Mouse (Mus musculus) embryo, embryonic 10 days (tissue): ENCODE data around the gene Sprr2f.
A peak's percentile ranks its signal among the peaks of the same experiment; 100 is the strongest.

ENCODE experiments used
- DNase-seq: peaks from one replicate; pipeline ENCODE4 v3.0.0-alpha.2; 2015; ENCODE audit warnings: low spot score

The Sprr2f gene

DNA sequence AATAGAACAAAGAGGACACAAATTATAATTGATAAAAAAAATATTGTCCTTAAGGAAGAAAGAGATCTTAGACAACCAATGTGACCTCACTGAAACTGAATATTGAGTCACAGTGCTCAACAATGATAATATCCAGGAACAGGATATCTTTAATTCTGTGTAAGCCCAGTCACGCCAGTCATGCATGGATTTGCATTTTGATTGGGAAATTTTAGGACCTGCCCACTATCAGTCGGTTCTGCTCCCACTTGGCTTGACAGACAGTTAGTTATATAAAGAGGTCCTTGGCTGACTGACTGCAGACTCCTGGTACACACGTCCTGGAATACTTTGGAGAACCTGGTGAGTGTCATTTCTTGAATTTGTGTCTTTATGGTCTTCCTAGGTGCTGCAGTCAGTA lies at the start of gene Sprr2f:
TSS of gene Sprr2f (plus strand) at position 301 of the 400 bp plus-strand sequence.
- no peak for DNase-seq

DNA sequence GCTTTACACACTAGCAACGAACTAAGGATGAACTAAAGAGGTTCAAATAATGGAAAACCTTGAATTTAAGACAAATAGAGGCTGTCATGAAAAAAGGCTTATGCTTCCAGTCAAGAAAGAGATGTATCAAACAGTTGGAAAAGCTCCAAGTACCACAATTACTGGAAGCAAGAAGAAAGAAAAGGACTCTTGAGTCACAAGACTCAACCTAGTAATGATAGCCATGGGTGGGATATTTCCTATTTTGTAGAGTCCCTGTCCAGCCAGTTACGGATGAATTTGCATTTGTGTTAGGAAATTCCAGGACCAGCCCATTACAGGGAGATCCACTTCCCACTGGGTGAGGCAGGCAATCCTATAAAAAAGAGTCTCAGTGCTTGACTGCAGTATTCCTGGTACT lies 48.7 kb upstream of the Sprr2f start, which contains the start of gene Sprr2b:
TSS of gene Sprr2b (plus strand) at position 301 of the 400 bp plus-strand sequence.
- no peak for DNase-seq

DNA sequence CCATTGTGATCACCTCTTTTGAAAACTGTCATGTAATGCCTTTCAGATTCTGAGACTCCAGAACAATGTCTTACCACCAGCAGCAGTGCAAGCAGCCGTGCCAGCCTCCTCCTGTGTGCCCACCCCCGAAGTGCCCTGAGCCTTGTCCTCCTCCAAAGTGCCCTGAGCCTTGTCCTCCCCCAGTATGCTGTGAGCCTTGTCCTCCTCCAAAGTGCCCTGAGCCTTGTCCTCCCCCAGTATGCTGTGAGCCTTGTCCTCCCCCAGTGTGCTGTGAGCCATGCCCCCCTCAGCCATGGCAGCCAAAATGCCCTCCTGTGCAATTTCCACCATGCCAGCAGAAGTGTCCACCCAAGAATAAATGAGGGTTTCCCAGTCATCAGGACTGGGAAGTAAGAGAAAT lies 47.6 kb upstream of the Sprr2f start:
- no peak for DNase-seq

DNA sequence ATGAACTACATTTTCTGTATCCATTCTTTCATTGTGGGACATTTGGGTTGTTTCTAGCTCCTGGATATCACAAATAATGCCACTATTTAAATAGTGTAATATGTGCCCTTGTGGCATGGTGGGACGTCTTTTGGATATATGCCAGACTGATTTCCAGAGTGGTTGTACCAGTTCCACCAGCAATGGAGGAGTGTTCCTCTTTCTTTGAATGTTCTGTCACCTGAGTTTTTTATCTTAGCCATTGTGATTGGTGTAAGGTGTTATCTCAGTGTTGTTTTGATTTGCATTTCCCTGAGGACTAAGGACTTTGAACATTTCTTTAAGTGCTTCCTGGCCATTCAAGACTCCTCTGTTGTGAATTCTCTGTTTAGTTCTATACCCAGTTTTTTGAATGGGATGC lies 28.7 kb upstream of the Sprr2f start:
- no peak for DNase-seq

DNA sequence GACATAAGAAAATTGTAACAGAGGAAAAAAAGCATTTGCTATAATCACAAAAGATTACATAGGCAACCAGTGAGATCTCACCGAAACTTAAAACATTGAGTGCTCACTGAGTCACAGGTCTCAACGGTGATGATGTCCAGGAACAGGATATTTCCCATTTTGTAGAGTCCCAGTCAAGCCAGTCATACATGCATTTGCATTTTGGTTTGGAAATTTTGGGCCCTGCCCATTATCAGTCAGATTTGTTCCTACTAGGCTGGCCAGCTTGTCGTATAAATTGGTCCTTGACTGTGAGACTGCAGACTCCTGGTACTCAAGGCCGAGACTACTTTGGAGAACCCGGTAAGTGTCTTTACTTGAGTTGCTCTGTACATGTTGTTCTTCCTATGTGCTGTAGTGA lies 26.1 kb upstream of the Sprr2f start, which contains the start of gene Sprr2d:
TSS of gene Sprr2d (plus strand) at position 301 of the 400 bp plus-strand sequence.
- no peak for DNase-seq

DNA sequence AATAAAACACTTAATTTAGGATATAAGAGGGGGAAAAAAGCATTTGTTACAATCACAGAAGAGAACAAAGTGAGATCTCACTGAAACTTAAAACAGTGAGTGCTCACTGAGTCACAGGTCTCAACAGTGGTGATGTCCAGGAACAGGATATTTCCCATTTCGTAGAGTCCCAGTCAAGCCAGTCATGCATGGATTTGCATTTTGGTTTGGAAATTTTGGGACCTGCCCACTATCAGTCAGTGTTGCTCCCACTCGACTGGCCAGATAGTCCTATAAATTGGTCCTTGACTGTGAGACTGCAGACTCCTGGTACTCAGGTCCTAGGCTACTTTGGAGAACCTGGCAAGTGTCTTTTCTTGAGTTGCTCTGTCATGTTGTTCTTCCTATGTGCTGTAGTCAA lies 13.1 kb upstream of the Sprr2f start, which contains the start of gene Sprr2e:
TSS of gene Sprr2e (plus strand) at position 301 of the 400 bp plus-strand sequence.
- DNase-seq = no peak

DNA sequence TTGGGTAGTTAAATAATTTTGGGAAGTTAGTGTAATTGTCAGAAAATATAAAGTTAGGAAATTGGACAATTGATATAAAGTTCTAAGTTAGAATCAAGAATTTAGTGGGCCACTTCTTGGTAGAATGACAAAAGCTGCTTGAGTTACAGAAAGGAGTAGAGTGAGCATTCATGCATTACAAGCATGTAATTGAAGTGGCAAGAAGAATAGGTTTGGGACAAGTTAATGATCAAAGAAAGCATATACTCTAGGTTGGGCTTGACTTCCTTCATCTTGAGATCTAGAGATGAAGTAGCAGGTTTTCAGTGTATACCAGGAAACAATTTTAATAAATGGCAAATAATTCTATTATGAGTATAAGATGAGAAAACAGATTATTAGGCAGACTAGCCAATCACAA lies 3.4 kb upstream of the Sprr2f start:
- DNase-seq = no peak

DNA sequence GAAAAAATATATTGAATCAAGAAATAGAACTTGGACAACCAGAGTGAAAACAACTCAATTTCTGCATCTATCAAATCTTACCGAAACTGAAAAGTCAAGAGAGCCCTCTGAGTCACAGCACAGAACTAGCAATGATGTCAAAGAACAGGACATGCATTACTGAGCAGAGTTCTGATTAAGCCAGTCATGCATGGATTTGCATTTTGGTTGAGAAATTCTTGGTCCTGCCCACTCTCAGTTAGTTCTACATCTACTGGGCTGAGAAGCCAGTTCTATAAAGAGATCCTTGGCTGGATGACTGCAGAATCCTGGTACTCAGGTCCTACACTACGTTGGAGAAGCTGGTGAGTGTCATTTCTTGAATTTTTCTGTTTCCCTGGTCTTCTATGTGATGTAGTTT lies 8.6 kb downstream of the Sprr2f start:
- DNase-seq = no peak

DNA sequence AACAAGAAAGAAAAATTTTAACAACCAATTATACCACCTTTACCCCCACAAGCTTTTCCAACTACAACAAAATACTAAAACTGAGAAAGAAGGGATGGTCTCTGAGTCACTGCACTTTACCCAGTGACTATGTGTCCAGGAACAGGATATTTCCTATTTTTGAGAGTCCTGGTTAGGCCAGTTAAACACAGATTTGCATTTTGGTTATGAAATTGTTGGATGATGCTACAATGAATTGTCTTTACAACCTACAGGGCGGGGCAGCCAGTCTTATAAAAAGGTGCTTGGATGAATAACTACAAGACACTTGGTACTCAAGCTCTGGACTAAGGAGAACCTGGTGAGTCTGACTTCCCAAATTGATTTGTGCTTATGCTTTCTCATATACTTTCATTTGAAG lies 20.4 kb downstream of the Sprr2f start, which contains the start of gene Sprr2h:
TSS of gene Sprr2h (plus strand) at position 301 of the 400 bp plus-strand sequence.
- DNase-seq = no peak

DNA sequence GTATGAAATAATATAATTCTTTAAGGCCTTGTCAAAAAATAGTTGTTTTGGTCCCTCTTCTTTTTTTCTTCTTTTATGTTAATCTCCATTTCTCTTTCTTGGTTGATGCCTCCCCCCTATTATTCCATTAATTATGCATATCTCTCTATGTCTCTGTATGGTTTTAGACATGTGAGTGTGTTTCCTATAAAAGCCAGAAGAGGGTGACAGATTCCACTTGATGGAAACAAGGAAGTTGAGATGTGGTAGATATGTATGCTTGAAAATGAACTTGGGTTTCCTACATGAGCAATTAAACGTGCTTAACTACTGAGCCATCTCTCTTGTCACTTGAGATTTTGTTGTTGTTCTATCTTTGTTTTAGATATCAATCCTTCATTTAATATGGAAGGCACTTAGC lies 29.3 kb downstream of the Sprr2f start:
- peak; percentile 4 for DNase-seq

DNA sequence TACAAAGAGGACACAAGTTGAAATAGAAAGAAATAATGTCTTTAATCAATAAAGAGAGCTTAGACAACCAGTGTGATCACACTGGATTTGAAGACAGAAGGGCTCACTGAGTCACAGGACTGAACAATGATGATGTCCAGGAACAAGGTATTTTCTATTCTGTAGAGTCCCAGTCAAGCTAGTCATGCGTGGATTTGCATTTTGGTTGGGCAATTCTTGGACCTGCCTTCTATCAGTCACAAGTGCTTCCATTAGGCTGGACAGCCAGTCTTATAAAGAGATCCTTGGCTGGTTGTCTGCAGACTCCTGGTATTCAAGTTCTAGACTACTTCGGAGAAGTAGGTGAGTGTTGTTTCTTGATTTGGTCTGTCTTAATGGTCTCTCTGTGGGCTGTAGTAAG lies 42.7 kb downstream of the Sprr2f start, which contains the start of gene Sprr2i:
TSS of gene Sprr2i (plus strand) at position 301 of the 400 bp plus-strand sequence.
- DNase-seq = no peak
